Mouse (Mus musculus): Measurements from ENCODE around the gene Arpc1b. TPM values are rescaled to one million over a fixed set of nuclear protein-coding genes. Genes with fewer than 3 reads are reported as not detected.
"Not testable (repeated sequence)": the region's sequence is repeated elsewhere in the genome, so short reads cannot be mapped to it uniquely, and the experiment has no call there.

The Arpc1b gene
- polyA plus RNA-seq, 1 experiment from 2014 or later: 554 TPM

- H3K27me3 ChIP-seq (replicated peaks): no peaks in the 10 kb centered on the region
- no peak overlapping the region for H3K9ac ChIP-seq
- H3K36me3 ChIP-seq: peaks cover 56% of the 10 kb centered on the region
- H3K4me2 ChIP-seq (replicated peaks): no peak overlapping the region
- no peak overlapping the region for H3K27ac ChIP-seq
- no peaks in the 10 kb centered on the region for H3K9me3 ChIP-seq
- no peaks in the 10 kb centered on the region for H3K4me1 ChIP-seq (replicated peaks)
- WGBS: 84% methylated on average over 4 of the region's 4 CpGs
- ATAC-seq: no peak
- H3K4me3 ChIP-seq (replicated peaks): no peak overlapping the region
Measured at GRCm38 (mm10) chr5:145096195-145096594, 17.8 kb upstream of the Arpc1b start.

DNA sequence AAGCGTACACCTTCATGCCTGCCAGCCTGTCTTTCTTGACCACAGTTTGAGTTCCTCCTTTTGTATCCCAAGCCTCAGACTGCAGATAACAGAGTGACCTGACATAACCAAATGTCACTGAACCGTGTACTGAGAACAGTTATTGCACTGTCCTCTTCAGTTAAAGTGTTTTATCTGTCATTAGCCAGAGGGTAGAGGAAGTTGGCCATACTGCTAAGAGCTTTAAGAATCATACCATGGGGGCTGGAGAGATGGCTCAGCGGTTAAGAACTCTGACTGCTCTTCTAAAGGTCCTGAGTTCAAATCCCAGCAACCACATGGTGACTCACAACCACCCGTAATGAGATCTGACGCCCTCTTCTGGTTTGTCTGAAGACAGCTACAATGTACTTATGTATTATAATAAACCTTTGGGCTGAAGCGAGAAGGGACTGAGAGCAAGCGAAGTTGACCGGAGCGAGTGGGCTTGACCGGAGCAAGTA lies 15.6 kb upstream of the Arpc1b start:
- no peak for ATAC-seq
- 92% methylated on average over 10 of the region's 10 CpGs for WGBS
- Histone ChIP-seq H3K36me3 (peaks cover 49% of the 10 kb centered on the region), H3K27me3 (replicated peaks) (no peaks in the 10 kb centered on the region), H3K9me3 (no peaks in the 10 kb centered on the region), H3K4me3 (replicated peaks) (no peak overlapping the region), H3K4me1 (replicated peaks) (no peaks in the 10 kb centered on the region), H3K4me2 (replicated peaks) (no peak overlapping the region), H3K27ac (no peak overlapping the region), H3K9ac (no peak overlapping the region)

- Histone ChIP-seq H3K27me3 (replicated peaks) (no peaks in the 10 kb centered on the region), H3K9me3 (no peaks in the 10 kb centered on the region), H3K4me1 (replicated peaks) (no peaks in the 10 kb centered on the region), H3K36me3 (peaks cover 50% of the 10 kb centered on the region), H3K27ac (no peak overlapping the region), H3K9ac (no peak overlapping the region), H3K4me2 (replicated peaks) (no peak overlapping the region), H3K4me3 (replicated peaks) (no peak overlapping the region)
- WGBS: 95% methylated on average over 9 of the region's 9 CpGs
- ATAC-seq: no peak
Measured at GRCm38 (mm10) chr5:145100960-145101359, 13.1 kb upstream of the Arpc1b start.

GRCm38 (mm10) chr5:145101451-145101850 lies 12.6 kb upstream of the Arpc1b start:
- not testable (repeated sequence) for H3K4me3 ChIP-seq (replicated peaks); H3K4me2 ChIP-seq (replicated peaks); ATAC-seq; H3K27me3 ChIP-seq (replicated peaks); H3K9me3 ChIP-seq; H3K4me1 ChIP-seq (replicated peaks); H3K27ac ChIP-seq; H3K9ac ChIP-seq
- 98% methylated on average over 11 of the region's 11 CpGs for WGBS
- peaks cover 47% of the 10 kb centered on the region for H3K36me3 ChIP-seq

- Histone ChIP-seq H3K4me2 (replicated peaks) (no peak overlapping the region), H3K9me3 (no peaks in the 10 kb centered on the region), H3K9ac (no peak overlapping the region), H3K4me1 (replicated peaks) (no peaks in the 10 kb centered on the region), H3K4me3 (replicated peaks) (no peak overlapping the region), H3K27me3 (replicated peaks) (no peaks in the 10 kb centered on the region), H3K36me3 (peaks cover 38% of the 10 kb centered on the region), H3K27ac (no peak overlapping the region)
- peak; percentile 85 for ATAC-seq
- WGBS: 68% methylated on average over 4 of the region's 4 CpGs
Measured at GRCm38 (mm10) chr5:145102706-145103105, 11.3 kb upstream of the Arpc1b start.

GRCm38 (mm10) chr5:145104328-145104727 lies 9.7 kb upstream of the Arpc1b start:
- H3K9ac ChIP-seq: no peak overlapping the region
- no peaks in the 10 kb centered on the region for H3K4me1 ChIP-seq (replicated peaks)
- no peak overlapping the region for H3K4me3 ChIP-seq (replicated peaks)
- no peaks in the 10 kb centered on the region for H3K9me3 ChIP-seq
- H3K27me3 ChIP-seq (replicated peaks): no peaks in the 10 kb centered on the region
- no peak overlapping the region for H3K27ac ChIP-seq
- no peak; the same call in 1 of the 2 replicates for ATAC-seq
- H3K36me3 ChIP-seq: peaks cover 38% of the 10 kb centered on the region
- H3K4me2 ChIP-seq (replicated peaks): no peak overlapping the region
- 87% methylated on average over 9 of the region's 9 CpGs for WGBS

DNA sequence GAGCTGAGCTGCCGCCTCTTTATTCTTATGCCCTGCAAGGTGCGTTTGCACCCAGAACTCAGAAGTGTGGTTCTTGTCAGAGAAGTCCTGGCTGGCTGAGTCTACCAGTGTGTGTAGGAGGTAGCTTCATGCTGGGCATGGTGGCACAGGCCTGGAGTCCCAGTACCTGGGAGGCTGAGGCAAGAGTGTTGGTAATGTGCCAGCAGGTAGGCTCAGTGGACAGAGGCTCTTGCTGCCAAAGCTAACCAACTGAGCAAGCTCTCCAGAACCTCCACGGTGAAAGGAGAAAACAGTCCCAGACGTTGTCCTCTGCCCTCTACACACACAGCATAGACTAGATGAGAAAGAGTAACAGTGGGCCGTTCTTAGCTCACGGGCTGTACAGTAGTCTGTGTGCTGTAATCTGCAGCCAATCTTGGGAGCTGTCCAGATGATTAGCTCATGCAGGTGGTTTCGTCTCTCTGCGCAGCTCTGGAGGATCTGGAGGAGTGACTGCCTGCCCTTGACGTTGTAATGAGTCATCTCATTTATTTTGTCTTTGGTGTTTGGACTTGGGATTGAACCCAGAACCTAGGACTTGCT lies 8.2 kb upstream of the Arpc1b start:
- no peak for ATAC-seq
- H3K4me1 ChIP-seq (replicated peaks): no peaks in the 10 kb centered on the region

DNA sequence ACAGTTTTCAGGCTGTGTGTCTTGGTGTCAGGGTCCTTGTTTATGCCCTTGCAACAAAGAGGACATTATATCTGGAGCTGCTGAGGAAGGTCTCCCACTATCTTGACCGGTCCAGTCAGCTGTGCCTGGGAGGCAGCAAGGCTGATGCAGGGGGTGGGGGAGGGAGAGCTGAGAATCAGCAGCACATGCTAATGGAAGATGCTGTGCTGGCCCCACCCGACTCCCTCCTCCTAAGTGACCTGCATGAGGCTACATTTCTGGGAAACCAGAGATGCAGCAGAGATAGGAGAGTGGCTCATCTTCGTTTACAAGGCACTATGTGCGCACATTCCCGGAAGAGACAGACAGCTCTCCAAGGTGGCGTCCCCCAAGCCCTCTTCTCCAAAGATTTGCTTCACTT lies 3.6 kb upstream of the Arpc1b start:
- 81% methylated on average over 6 of the region's 6 CpGs for WGBS
- peaks cover 27% of the 10 kb centered on the region for H3K36me3 ChIP-seq
- H3K4me3 ChIP-seq (replicated peaks): no peak overlapping the region

More for the DNA sequence above, 8.2 kb upstream of the Arpc1b start:
- Histone ChIP-seq H3K36me3 (peaks cover 42% of the 10 kb centered on the region), H3K4me2 (replicated peaks) (no peak overlapping the region), H3K4me3 (replicated peaks) (no peak overlapping the region), H3K9ac (no peak overlapping the region), H3K9me3 (no peaks in the 10 kb centered on the region), H3K27ac (no peak overlapping the region), H3K27me3 (replicated peaks) (no peaks in the 10 kb centered on the region)
- WGBS: 86% methylated on average over 9 of the region's 9 CpGs

GRCm38 (mm10) chr5:145112566-145112965 lies 1.4 kb upstream of the Arpc1b start:
- WGBS: 78% methylated on average over 8 of the region's 8 CpGs
- no peaks in the 10 kb centered on the region for H3K9me3 ChIP-seq
- H3K4me1 ChIP-seq (replicated peaks): peaks cover 18% of the 10 kb centered on the region; the same call in 1 of the 2 replicates
- peaks cover 19% of the 10 kb centered on the region for H3K36me3 ChIP-seq
- no peaks in the 10 kb centered on the region for H3K27me3 ChIP-seq (replicated peaks)
- no peak overlapping the region for H3K4me2 ChIP-seq (replicated peaks)
- no peak overlapping the region for H3K4me3 ChIP-seq (replicated peaks)
- H3K27ac ChIP-seq: no peak overlapping the region
- no peak overlapping the region for H3K9ac ChIP-seq
- no peak for ATAC-seq

More for the DNA sequence above, 3.6 kb upstream of the Arpc1b start:
- H3K27ac ChIP-seq: no peak overlapping the region
- H3K27me3 ChIP-seq (replicated peaks): no peaks in the 10 kb centered on the region
- no peak overlapping the region for H3K9ac ChIP-seq
- ATAC-seq: no peak
- H3K4me1 ChIP-seq (replicated peaks): 0 out of 2 replicates have a peak, but pooled peaks cover 8% of the 10 kb centered on the region
- H3K4me2 ChIP-seq (replicated peaks): no peak overlapping the region
- H3K9me3 ChIP-seq: no peaks in the 10 kb centered on the region

- H3K27me3 ChIP-seq (replicated peaks): no peaks in the 10 kb centered on the region
- WGBS: 31% methylated on average over 2 of the region's 2 CpGs
- H3K36me3 ChIP-seq: peaks cover 14% of the 10 kb centered on the region
- H3K4me3 ChIP-seq (replicated peaks): peak overlapping the region; percentile 82
- peak overlapping the region; percentile 81 for H3K4me2 ChIP-seq (replicated peaks)
- peaks cover 23% of the 10 kb centered on the region; the same call in 1 of the 2 replicates for H3K4me1 ChIP-seq (replicated peaks)
- peak overlapping the region; percentile 87; the same call in 1 of the 2 replicates for H3K27ac ChIP-seq
- H3K9me3 ChIP-seq: no peaks in the 10 kb centered on the region
- ATAC-seq: no peak
- peak overlapping the region; percentile 77; the same call in 1 of the 2 replicates for H3K9ac ChIP-seq
Measured at GRCm38 (mm10) chr5:145113416-145113815, 599 bp upstream of the Arpc1b start.

GRCm38 (mm10) chr5:145114606-145115473 lies 825 bp downstream of the Arpc1b start:
- no peaks in the 10 kb centered on the region for H3K9me3 ChIP-seq
- H3K9ac ChIP-seq: peak overlapping the region; percentile 77
- H3K36me3 ChIP-seq: peaks cover 5% of the 10 kb centered on the region
- 11% methylated on average over 40 of the region's 40 CpGs for WGBS
- peak overlapping the region; percentile 81 for H3K4me2 ChIP-seq (replicated peaks)
- no peaks in the 10 kb centered on the region for H3K27me3 ChIP-seq (replicated peaks)
- H3K27ac ChIP-seq: peak overlapping the region; percentile 87
- H3K4me1 ChIP-seq (replicated peaks): peaks cover 23% of the 10 kb centered on the region
- ATAC-seq: peak; percentile 61
- peak overlapping the region; percentile 82 for H3K4me3 ChIP-seq (replicated peaks)

GRCm38 (mm10) chr5:145115736-145116135 lies 1.7 kb downstream of the Arpc1b start:
- no peak for ATAC-seq
- WGBS: 88% methylated on average over 5 of the region's 5 CpGs

More at GRCm38 (mm10) chr5:145115736-145116135, 1.7 kb downstream of the Arpc1b start:
- peaks cover 23% of the 10 kb centered on the region for H3K4me1 ChIP-seq (replicated peaks)
- H3K27ac ChIP-seq: peak overlapping the region; percentile 87
- H3K36me3 ChIP-seq: no peaks in the 10 kb centered on the region
- H3K4me2 ChIP-seq (replicated peaks): peak overlapping the region; percentile 81
- no peaks in the 10 kb centered on the region for H3K27me3 ChIP-seq (replicated peaks)
- no peak overlapping the region; the same call in none of the 2 replicates for H3K9ac ChIP-seq
- H3K9me3 ChIP-seq: no peaks in the 10 kb centered on the region
- peak overlapping the region; percentile 82 for H3K4me3 ChIP-seq (replicated peaks)
